Mouse (Mus musculus) brain, embryonic 14.5 days (tissue): ENCODE measurements around the gene Pitpnm1. TPM values are rescaled to one million over a fixed set of nuclear protein-coding genes. Genes with fewer than 3 reads are reported as not detected.
"Not testable (repeated sequence)": the region's sequence is repeated elsewhere in the genome, so short reads cannot be mapped to it uniquely, and the experiment has no call there.

Source experiments
- DNase-seq: peaks from one replicate; pipeline ENCODE4 v3.0.0-alpha.2; 2011; ENCODE audit warnings: low read depth
- CTCF ChIP-seq: fragments of 200-500 bp; IDR thresholded peaks from 2 replicates; pipeline ENCODE4 v1.5.1; 2012; ENCODE audit warnings: inconsistent platforms, mild to moderate bottlenecking, moderate library complexity, borderline replicate concordance; ENCODE audit not compliant: insufficient read depth, insufficient read length; ENCODE audit errors: extremely low read depth
- POLR2A ChIP-seq: fragments of 200-500 bp; IDR thresholded peaks from 2 replicates; pipeline ENCODE4 v1.6.1; 2012; ENCODE audit warnings: mild to moderate bottlenecking, inconsistent platforms, borderline replicate concordance; ENCODE audit not compliant: poor library complexity, insufficient read depth, insufficient read length, severe bottlenecking; ENCODE audit errors: extremely low read depth
- polyA plus RNA-seq: library from polyadenylated mRNA; depleted of rRNA; stranded (reverse); fragments of >200 nt; gene quantifications from 2 replicates; pipeline ENCODE4 v1.2.3, GENCODE M21; 2012

The Pitpnm1 gene
- polyA plus RNA-seq, 1 experiment: 158 TPM

DNA sequence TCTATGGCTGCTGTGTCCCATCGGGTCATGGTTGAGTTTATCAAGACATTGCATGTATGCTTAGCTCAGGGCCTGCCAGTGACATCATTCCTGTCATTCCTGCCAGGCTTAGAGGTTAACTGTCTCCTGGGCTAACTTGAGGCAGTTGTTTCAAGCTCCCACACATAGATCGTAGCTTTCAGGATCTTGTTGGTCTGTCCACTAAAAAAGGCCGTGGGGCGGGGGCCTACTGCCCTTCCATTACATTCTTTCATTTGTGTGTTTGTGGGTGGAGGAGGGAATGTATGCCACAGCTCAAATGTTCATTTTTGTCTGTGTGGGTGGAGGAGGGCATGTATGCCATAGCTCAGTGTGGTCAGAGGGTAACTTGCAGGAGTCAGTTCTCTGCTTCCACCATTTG is 30.3 kb downstream of the Pitpnm1 start:
- no peak for TF ChIP-seq CTCF
- no peak for TF ChIP-seq POLR2A
- DNase-seq: no peak

DNA sequence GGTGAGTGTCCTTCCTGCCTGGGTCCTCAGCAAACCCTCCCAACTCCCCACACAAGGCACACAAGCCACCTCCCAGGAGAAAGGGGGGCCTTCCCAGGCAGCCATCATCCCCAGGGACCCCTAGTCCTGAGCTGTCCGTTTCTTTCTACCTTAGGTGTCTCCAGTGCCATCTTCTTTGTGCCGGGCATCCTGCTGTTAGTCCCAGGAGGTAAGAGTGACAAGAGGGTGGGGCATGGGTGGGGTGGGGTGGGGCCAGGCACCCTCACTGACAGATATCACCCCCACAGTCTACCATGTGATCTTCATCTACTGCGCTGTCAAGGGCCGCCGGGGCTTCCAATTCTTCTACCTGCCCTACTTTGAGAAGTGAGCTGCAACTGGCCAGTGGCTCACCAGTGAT is 31.3 kb downstream of the Pitpnm1 start:
- no peak for DNase-seq
- TF ChIP-seq POLR2A (no peak), CTCF (no peak)

DNA sequence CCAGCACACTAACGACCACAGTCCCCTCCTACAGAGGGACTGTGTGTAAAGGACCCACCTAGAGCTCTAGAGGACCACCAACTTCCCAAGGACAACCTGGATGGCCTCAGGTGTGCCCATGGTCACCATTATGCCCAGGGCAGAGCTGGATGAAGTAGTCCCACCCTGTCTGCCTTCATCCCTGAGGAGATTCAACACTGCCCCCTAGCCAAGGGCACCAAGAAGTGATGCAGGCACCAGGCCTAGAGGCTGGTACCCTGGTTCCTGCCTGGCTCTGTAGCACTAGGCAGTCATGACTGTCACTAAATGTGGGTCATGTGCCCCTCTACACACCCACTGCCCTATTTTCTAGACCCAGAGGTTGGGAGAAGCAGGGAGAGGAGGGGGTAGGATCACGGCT is 32.0 kb downstream of the Pitpnm1 start:
- DNase-seq: no peak
- TF ChIP-seq POLR2A: no peak
- TF ChIP-seq CTCF: no peak

DNA sequence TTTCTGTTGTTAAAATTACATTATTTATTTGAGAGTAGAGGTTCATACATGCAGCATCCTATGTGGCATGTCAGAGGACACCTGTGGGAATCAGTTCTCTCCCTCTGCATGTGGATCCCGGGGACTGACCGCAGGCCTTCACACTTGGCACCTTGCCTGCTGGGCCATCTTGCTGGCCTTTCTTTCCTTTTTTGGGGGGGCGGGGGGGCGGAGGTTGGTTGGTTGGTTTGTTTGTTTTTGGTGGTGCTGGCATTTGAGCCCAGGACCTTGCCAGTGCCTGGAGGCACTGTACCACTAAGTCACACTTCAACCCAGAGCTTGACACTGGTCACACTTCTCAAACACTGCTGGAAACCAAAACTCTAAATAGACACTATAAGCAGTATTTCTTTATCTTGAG is 34.6 kb downstream of the Pitpnm1 start:
- TF ChIP-seq POLR2A: no peak
- no peak for TF ChIP-seq CTCF

DNA sequence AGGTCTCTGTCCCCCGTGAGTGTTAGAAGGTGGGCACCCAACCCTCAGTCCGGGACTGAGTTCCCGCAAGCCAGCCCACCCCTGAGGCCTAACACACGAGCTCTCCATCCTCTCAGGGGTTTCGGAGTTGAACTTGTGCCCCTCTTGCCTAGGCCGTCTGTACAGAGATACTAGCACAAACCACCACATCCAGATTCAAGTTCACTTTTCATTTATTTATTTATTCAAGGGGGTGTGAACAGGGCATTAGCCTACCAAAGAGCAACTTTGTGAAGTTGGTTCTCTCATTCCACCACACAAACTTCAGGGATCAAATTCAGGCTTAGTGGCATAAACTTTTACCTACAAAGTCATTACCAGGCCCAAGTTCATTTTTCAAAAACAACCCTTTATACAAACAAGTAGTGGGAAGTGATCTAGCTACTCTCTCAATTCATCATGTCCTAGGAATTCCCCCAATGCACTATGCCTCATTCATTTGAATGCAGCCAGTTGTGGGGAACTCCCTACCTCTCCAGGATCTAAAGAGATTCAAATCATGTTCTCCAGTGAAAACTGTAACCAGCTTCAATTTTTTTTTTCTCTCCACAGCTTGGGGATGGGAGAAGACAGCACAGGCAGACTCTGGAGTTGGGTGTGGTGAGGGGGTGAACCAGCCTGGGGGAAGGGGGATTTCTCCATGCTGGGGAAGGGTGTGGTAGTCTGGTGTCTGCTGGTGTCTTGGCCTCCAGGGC is 35.6 kb downstream of the Pitpnm1 start:
- DNase-seq: not testable (repeated sequence)

More for the DNA sequence above, 34.6 kb downstream of the Pitpnm1 start:
- DNase-seq: no peak

DNA sequence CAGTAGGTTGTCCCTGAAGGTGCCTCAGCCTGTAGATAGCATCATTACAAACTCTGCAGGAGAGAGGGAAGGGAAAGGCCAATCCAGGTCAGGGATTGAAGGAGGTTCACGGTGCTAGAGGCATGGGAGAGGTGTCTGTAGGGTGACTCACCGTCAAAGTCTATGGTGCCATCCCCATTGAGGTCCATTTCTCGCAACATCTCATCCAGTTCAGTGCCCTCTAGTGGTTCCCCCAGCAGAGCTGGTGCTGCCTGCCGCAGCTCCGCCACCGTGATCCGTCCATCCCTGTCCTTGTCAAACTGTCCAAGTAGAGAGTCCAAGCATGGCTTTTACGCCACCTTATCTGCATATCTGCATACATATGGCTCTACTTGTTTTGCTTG is 36.2 kb downstream of the Pitpnm1 start:
- TF ChIP-seq CTCF: peak; percentile 16; the same call in 1 of the 2 replicates
- DNase-seq: not testable (repeated sequence)

DNA sequence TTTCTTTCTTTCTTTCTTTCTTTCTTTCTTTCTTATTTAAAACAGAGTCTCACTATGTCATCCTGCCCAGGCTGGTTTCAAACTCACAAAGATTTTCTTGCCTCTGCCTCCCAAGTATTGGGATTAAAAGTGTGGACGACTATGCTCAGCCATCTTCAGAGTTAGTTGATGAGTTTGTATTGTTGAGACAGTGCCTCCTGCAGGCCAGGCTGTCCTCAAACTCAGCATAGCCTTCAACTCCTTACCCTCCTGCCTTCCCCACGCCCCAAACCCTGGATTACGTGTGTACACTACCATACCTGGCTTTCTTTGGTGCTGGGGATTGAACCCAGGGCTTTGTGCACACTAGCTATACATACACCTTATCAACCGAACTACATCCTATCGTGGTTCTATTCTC is 36.7 kb downstream of the Pitpnm1 start:
- no peak for DNase-seq
- TF ChIP-seq POLR2A: no peak
- TF ChIP-seq CTCF: no peak

DNA sequence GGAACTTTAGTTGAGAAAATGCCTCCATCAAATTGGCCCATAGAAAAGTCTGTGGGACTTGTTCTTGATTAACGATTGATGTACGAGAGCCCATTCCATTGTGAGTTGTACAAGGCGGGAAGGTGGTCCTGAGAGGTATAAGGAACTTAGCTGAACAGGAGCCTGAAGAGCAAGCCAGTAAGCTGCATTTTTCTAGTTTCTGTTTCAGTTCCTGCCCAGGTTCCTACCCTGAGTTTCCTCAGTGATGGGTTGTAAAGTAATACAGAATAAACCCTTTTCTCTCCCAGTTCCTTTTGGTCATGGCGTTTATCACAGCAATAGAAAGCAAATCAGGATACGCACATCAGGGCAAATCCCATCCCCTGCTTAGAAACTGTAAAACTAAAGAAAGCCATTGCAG is 38.1 kb downstream of the Pitpnm1 start:
- no peak for TF ChIP-seq POLR2A
- no peak for TF ChIP-seq CTCF

DNA sequence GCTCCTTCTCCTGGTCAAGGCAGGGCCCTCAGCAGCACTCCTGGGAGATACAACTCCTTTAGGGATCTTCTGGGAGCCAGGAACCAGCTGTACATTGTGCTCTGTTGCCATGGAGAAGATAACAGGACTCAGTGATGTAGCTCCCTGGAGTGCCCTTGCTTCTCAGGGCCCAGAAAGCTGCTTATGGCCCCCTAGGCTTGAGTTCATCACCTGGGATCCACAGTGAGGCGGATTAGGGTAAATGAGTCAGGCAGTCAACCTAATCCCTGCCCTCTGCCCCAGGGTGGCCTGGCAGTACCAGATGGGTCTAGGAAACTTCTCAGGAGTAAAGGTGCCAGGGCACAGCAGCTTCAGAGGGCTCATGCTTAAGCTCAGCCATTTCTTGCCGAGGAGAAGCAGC is 39.6 kb downstream of the Pitpnm1 start, which contains the start of gene Gpr152:
Gpr152 (plus strand) TSS at position 342 of the 400 bp plus-strand sequence.
- DNase-seq: no peak
- no peak for TF ChIP-seq POLR2A
- no peak for TF ChIP-seq CTCF

More for the DNA sequence above, 38.1 kb downstream of the Pitpnm1 start:
- no peak for DNase-seq

DNA sequence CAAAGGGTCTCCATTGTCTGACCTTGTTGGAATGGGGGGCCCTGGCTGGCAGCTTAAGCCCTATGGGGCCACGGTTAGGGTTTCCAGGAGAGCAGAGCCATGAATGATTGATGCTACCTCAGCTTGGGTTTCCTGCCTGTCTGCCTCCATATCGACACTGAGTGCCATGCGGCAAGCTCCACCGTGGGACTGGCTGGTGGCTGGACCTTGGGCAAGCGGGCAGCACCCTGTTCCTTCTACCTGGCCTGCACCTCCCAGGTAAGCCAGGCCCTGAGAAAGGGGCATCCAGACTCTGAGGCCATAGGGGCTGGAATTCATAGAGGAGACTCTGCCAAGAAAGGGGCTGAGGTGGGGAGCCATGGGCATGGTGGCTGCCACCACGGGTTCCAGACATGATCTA is 40.3 kb downstream of the Pitpnm1 start:
- DNase-seq: no peak
- no peak for TF ChIP-seq CTCF
- TF ChIP-seq POLR2A: no peak

DNA sequence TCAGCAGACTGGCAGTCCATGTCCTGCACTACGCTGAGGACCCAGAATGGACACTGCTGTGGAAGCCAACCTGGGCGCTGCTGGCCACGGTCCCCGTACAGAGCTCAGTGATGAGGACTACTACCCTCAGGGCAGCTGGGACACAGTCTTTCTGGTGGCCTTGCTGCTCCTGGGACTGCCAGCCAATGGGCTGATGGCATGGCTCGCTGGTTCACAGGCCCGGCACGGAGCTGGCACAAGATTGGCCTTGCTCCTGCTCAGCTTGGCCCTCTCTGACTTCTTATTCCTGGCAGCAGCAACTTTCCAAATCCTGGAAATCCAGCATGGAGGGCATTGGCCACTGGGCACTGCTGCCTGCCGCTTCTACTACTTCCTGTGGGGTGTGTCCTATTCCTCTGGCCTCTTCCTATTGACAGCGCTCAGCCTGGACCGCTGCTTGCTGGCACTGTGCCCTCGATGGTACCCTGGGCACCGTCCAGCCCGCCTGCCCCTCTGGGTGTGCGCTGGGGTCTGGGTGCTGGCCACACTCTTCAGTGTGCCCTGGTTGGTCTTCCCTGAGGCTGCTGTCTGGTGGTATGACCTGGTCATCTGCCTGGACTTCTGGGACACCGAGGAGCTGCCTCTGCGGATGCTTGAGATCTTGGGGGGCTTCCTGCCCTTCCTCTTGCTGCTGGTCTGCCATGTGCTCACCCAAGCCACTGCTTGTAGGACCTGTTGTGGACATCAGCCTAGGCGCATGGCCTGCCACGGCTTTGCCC is 42.8 kb downstream of the Pitpnm1 start:
- TF ChIP-seq CTCF: no peak
- TF ChIP-seq POLR2A: no peak
- DNase-seq: no peak

DNA sequence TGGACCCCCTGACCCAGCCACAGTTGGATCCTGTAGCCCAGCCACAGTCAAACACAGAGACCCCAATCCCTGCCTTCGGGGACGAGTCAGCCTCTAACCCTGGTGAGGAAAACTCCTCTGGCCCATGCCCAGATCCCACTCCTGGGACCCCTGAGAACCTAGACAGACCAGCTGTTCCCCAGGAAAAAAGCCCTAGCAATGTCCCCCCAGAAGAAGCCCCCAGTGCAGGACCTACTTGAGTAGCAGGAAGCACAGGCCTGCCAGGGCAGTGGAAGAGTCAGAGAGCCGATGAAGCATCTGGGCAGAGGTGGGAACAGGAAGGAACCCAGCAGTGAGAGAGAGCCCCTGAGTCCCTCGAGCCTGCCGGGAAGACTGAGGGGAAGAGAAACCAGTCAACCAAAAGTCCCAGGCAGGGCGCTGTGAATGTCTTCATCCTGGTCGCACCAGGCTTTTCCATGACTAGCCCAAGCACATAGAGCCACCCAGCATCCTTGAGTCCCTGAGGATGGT is 44.0 kb downstream of the Pitpnm1 start, which contains the start of gene Cabp4:
Cabp4 (minus strand) TSS at position 275 of the 510 bp plus-strand sequence.
- TF ChIP-seq CTCF (no peak), POLR2A (no peak)
- no peak for DNase-seq
